Mouse (Mus musculus): ENCODE data around the gene Gjb3.

GRCm38 (mm10) chr4:127292631-127293030 is 38.0 kb downstream of the Gjb3 start:
- TF ChIP-seq POLR2A (IDR thresholded peaks at IDR 0.05; ENCODE audit: low read depth, low read length) = no peak
- no peak for TF ChIP-seq USF2 (conservative IDR thresholded peaks at IDR 0.05; ENCODE audit: low read depth, low read length)

Data from CH12.LX (cell line).